ENCODE assay signal across 28 mouse cellular contexts in genomic region chr15:98068506-98068905, GRCm38 (mm10).
"Had no signal": no experiment of that assay in that cellular context is flagged by ENCODE, and none has a peak within 500 bp of the region (broad histone marks: within the 10 kb centered on the region; RNA-seq: fewer than 3 reads in every experiment).

No protein-coding gene starts in this region.

- H3K27me3 ChIP-seq: heart, embryonic 12.5 days; heart, embryonic 13.5 days; heart, embryonic 15.5 days; hindbrain, embryonic 12.5 days; hindbrain, embryonic 13.5 days; hindbrain, embryonic 15.5 days; intestine, embryonic 15.5 days; kidney, embryonic 15.5 days had no signal

- H3K27ac ChIP-seq: heart, embryonic 13.5 days; heart, embryonic 15.5 days; hindbrain, embryonic 10.5 days; hindbrain, embryonic 12.5 days; hindbrain, embryonic 13.5 days; hindbrain, embryonic 14.5 days; hindbrain, embryonic 15.5 days; hindbrain, postnatal 0 days; intestine, embryonic 15.5 days; kidney, embryonic 15.5 days; kidney, postnatal 0 days; layer of hippocampus, adult 2 months had no signal

- H3K9me3 ChIP-seq: heart, embryonic 12.5 days; heart, embryonic 13.5 days; heart, embryonic 15.5 days; hindbrain, embryonic 10.5 days; hindbrain, embryonic 12.5 days; hindbrain, embryonic 13.5 days; hindbrain, embryonic 15.5 days; intestine, embryonic 15.5 days; kidney, embryonic 15.5 days had no signal

- H3K4me3 ChIP-seq: heart, embryonic 12.5 days; heart, embryonic 13.5 days; heart, embryonic 15.5 days; hindbrain, embryonic 10.5 days; hindbrain, embryonic 12.5 days; hindbrain, embryonic 13.5 days; hindbrain, embryonic 15.5 days; intestine, embryonic 15.5 days; kidney, embryonic 15.5 days; layer of hippocampus, adult 2 months had no signal

- DNase-seq: heart, postnatal 10 days; heart, postnatal 14 days; heart, postnatal 36 days; kidney, adult 11 months; kidney, adult 18-20 months; kidney, adult 2 months; kidney, adult 8-10 months; kidney, adult 9 months; kidney, postnatal 10 days; kidney, postnatal 14 days; kidney, postnatal 25 days; kidney, postnatal 36 days; kidney, postnatal 4 days; layer of hippocampus, adult 9-11 months; layer of hippocampus, postnatal 36 days had no signal

- H3K4me1 ChIP-seq: heart, embryonic 12.5 days; heart, embryonic 15.5 days; hindbrain, embryonic 10.5 days; hindbrain, embryonic 12.5 days; hindbrain, embryonic 13.5 days; hindbrain, embryonic 15.5 days; intestine, embryonic 15.5 days; kidney, embryonic 15.5 days had no signal
